Mouse (Mus musculus) hindbrain, postnatal 0 days (tissue): ENCODE measurements around the gene Rbm28. TPM values are rescaled to one million over a fixed set of nuclear protein-coding genes. Genes with fewer than 3 reads are reported as not detected.

Experiments
- ATAC-seq: fragments of 200-750 bp; cut with Nextera tagmentation; 2 replicates; pipeline ENCODE4 v1.8.0; 2017; ENCODE audit warnings: mild to moderate bottlenecking, moderate TSS enrichment, moderate library complexity
- DNase-seq: peaks from one replicate; pipeline ENCODE4 v3.0.0-alpha.2; 2015; ENCODE audit warnings: low spot score
- H3K27ac ChIP-seq: fragments of 300-500 bp; sonication (generic); 2 replicates; pipeline ENCODE4 v1.5.1; 2014; ENCODE audit warnings: mild to moderate bottlenecking
- H3K27me3 ChIP-seq: fragments of 300-500 bp; sonication (generic); 2 replicates; pipeline ENCODE4 v1.6.1; 2014; ENCODE audit warnings: low read length, mixed read lengths; ENCODE audit not compliant: insufficient read depth
- H3K36me3 ChIP-seq: fragments of 300-500 bp; sonication (generic); 2 replicates; pipeline ENCODE4 v1.6.1; 2014; ENCODE audit warnings: low read length, mixed read lengths; ENCODE audit not compliant: insufficient read depth
- H3K4me1 ChIP-seq: fragments of 300-500 bp; sonication (generic); 2 replicates; pipeline ENCODE4 v1.6.1; 2014; ENCODE audit warnings: antibody characterized with exemption, low read length, mixed read lengths; ENCODE audit not compliant: insufficient read depth
- H3K4me2 ChIP-seq: fragments of 300-500 bp; sonication (generic); 2 replicates; pipeline ENCODE4 v1.6.1; 2014; ENCODE audit warnings: low read depth, mild to moderate bottlenecking, low read length, moderate library complexity, mixed read lengths
- H3K4me3 ChIP-seq: fragments of 300-500 bp; sonication (generic); 2 replicates; pipeline ENCODE4 v1.5.1; 2014; ENCODE audit warnings: low read length
- H3K9ac ChIP-seq: fragments of 300-500 bp; sonication (generic); replicated peaks from 2 replicates; pipeline ENCODE4 v1.6.1; 2014; ENCODE audit warnings: mild to moderate bottlenecking, low read length, moderate library complexity, mixed read lengths
- H3K9me3 ChIP-seq: fragments of 300-500 bp; sonication (generic); 2 replicates; pipeline ENCODE4 v1.6.1; 2016; ENCODE audit warnings: low read length, mixed read lengths
- CTCF ChIP-seq: IDR thresholded peaks from 2 replicates; pipeline ENCODE4 v1.5.1; 2016; ENCODE audit warnings: antibody characterized with exemption, control low read depth, low read depth
- WGBS: fragments of 180-500 bp; shearing (Covaris S2); extraction: QIAGEN DNeasy Blood & Tissue Kit; methylation state at CpG from one replicate; pipeline ENCODE4 v1.1.7; 2014; 5-methylcytosine and 5-hydroxymethylcytosine counted together
- polyA plus RNA-seq: library from polyadenylated mRNA; unstranded; fragments of >200 nt; fragmentation: Nextera tagmentation; extraction: Ambion mirVana; gene quantifications from 2 replicates; pipeline ENCODE4 v1.2.1, GENCODE M21; 2015
- total RNA-seq: library from RNA; depleted of rRNA; stranded (reverse); fragments of >200 nt; gene quantifications from 2 replicates; pipeline ENCODE4 v1.2.3, GENCODE M21; 2014

The Rbm28 gene
- total and polyA plus RNA-seq, 2 experiments from 2014 or later = 16.3 to 18.8 TPM

GRCm38 (mm10) chr6:29160786-29161185, 4.0 kb downstream of the Rbm28 start:
- Histone ChIP-seq H3K9ac (no peak overlapping the region), H3K27ac (no peak overlapping the region), H3K36me3 (peaks cover 36% of the 10 kb centered on the region; the same call in 1 of the 2 replicates), H3K9me3 (no peaks in the 10 kb centered on the region), H3K4me3 (no peak overlapping the region), H3K4me1 (no peaks in the 10 kb centered on the region), H3K4me2 (no peak overlapping the region), H3K27me3 (no peaks in the 10 kb centered on the region)
- DNase-seq (no peak), ATAC-seq (no peak)
- 90% methylated on average over 2 of the region's 2 CpGs for WGBS
- no peak for TF ChIP-seq CTCF

- no peak overlapping the region for H3K4me3 ChIP-seq
- no peak for ATAC-seq
- no peak for DNase-seq
- no peak overlapping the region for H3K9ac ChIP-seq
- H3K4me1 ChIP-seq = no peaks in the 10 kb centered on the region
- H3K4me2 ChIP-seq = no peak overlapping the region
- H3K36me3 ChIP-seq = peaks cover 62% of the 10 kb centered on the region
- WGBS = 93% methylated on average over 5 of the region's 5 CpGs
- H3K27me3 ChIP-seq = no peaks in the 10 kb centered on the region
- no peak overlapping the region for H3K27ac ChIP-seq
- no peaks in the 10 kb centered on the region for H3K9me3 ChIP-seq
- TF ChIP-seq CTCF = no peak
These were observed 8.5 kb downstream of the Rbm28 start for GRCm38 (mm10) chr6:29156326-29156725.

- Histone ChIP-seq H3K9me3 (no peaks in the 10 kb centered on the region), H3K9ac (no peak overlapping the region), H3K36me3 (peaks cover 23% of the 10 kb centered on the region), H3K4me1 (no peaks in the 10 kb centered on the region), H3K4me3 (no peak overlapping the region), H3K27me3 (no peaks in the 10 kb centered on the region), H3K4me2 (no peak overlapping the region), H3K27ac (no peak overlapping the region)
- 100% methylated on average over 1 of the region's 1 CpGs for WGBS
- DNase-seq (no peak), ATAC-seq (no peak)
- TF ChIP-seq CTCF = no peak
These were observed 14.8 kb downstream of the Rbm28 start for GRCm38 (mm10) chr6:29150001-29150400.

- Histone ChIP-seq H3K9ac (no peak overlapping the region), H3K4me3 (no peak overlapping the region), H3K4me2 (no peak overlapping the region), H3K4me1 (no peaks in the 10 kb centered on the region), H3K36me3 (peaks cover 2% of the 10 kb centered on the region), H3K27me3 (no peaks in the 10 kb centered on the region), H3K9me3 (no peaks in the 10 kb centered on the region), H3K27ac (no peak overlapping the region)
- TF ChIP-seq CTCF = no peak
- DNase-seq (no peak), ATAC-seq (no peak)
- WGBS = 83% methylated on average over 5 of the region's 5 CpGs
These were observed 17.3 kb downstream of the Rbm28 start for GRCm38 (mm10) chr6:29147407-29148010.

GRCm38 (mm10) chr6:29146641-29147040, 18.2 kb downstream of the Rbm28 start:
- Histone ChIP-seq H3K4me3 (no peak overlapping the region), H3K9ac (no peak overlapping the region), H3K9me3 (no peaks in the 10 kb centered on the region), H3K4me1 (no peaks in the 10 kb centered on the region), H3K4me2 (no peak overlapping the region), H3K27me3 (no peaks in the 10 kb centered on the region), H3K27ac (no peak overlapping the region), H3K36me3 (no peaks in the 10 kb centered on the region; the same call in 1 of the 2 replicates)
- 82% methylated on average over 7 of the region's 7 CpGs for WGBS
- ATAC-seq = no peak
- TF ChIP-seq CTCF = no peak
- DNase-seq = no peak

GRCm38 (mm10) chr6:29145456-29146307, 19.1 kb downstream of the Rbm28 start:
- Histone ChIP-seq H3K36me3 (0 out of 2 replicates have a peak, but pooled peaks cover 5% of the 10 kb centered on the region), H3K4me3 (no peak overlapping the region), H3K9ac (no peak overlapping the region), H3K4me1 (no peaks in the 10 kb centered on the region), H3K27ac (no peak overlapping the region), H3K4me2 (no peak overlapping the region), H3K9me3 (no peaks in the 10 kb centered on the region), H3K27me3 (no peaks in the 10 kb centered on the region)
- TF ChIP-seq CTCF = no peak
- WGBS = 73% methylated on average over 12 of the region's 12 CpGs
- peak; percentile 21; the same call in 1 of the 2 replicates for ATAC-seq
- no peak for DNase-seq
